Mouse (Mus musculus) ES-E14 (cell line): Measurements from ENCODE around the gene Olfr742. TPM values are rescaled to one million over a fixed set of nuclear protein-coding genes. Genes with fewer than 3 reads are reported as not detected.

ENCODE experiments used
- DNase-seq: peaks from one replicate; pipeline ENCODE4 v3.0.0-alpha.2; 2013; ENCODE audit warnings: low read depth, low spot score
- H3K27ac ChIP-seq: 2 replicates; pipeline ENCODE4 v1.5.1; 2012; ENCODE audit warnings: low read depth, mild to moderate bottlenecking, low read length, moderate library complexity, mixed read lengths; ENCODE audit not compliant: poor library complexity, insufficient read depth, severe bottlenecking
- H3K36me3 ChIP-seq: 2 replicates; pipeline ENCODE4 v1.6.1; 2012; ENCODE audit warnings: mild to moderate bottlenecking, low read length, moderate library complexity, mixed read lengths; ENCODE audit not compliant: control insufficient read depth, poor library complexity, insufficient read depth, severe bottlenecking
- H3K4me1 ChIP-seq, 2 experiments: fragments of 150-350 bp in 1 of 2; sonication (generic) in 1 of 2; 2 replicates each; pipeline ENCODE4 v1.6.1; 2012; ENCODE audit warnings: low read length in 2 of 2, mild to moderate bottlenecking in 1 of 2, mixed read lengths in 1 of 2; ENCODE audit not compliant: control insufficient read depth in 2 of 2, insufficient read depth in 2 of 2, poor library complexity in 1 of 2
- H3K4me3 ChIP-seq, 2 experiments: fragments of 150-350 bp in 1 of 2; sonication (generic) in 1 of 2; 2 replicates each; pipeline ENCODE4 v1.5.1; 2012; ENCODE audit warnings: low read length in 2 of 2, low read depth in 1 of 2, mild to moderate bottlenecking in 1 of 2, mixed read lengths in 1 of 2; ENCODE audit not compliant: insufficient read depth in 1 of 2, poor library complexity in 1 of 2, severe bottlenecking in 1 of 2
- H3K9ac ChIP-seq: 2 replicates; pipeline ENCODE4 v1.6.1; 2012; ENCODE audit warnings: low read depth, mild to moderate bottlenecking, low read length, mixed read lengths; ENCODE audit not compliant: poor library complexity, insufficient read depth, severe bottlenecking
- H3K9me3 ChIP-seq: fragments of 150-350 bp; sonication (generic); 2 replicates; pipeline ENCODE4 v1.6.1; 2012; ENCODE audit warnings: low read depth, mild to moderate bottlenecking, low read length; ENCODE audit not compliant: control insufficient read depth, insufficient read depth
- CHD2 ChIP-seq: IDR thresholded peaks from 2 replicates; pipeline ENCODE4 v1.6.1; 2014; ENCODE audit warnings: mild to moderate bottlenecking, low read depth, low read length, inconsistent platforms
- HCFC1 ChIP-seq: IDR thresholded peaks from 2 replicates; pipeline ENCODE4 v1.6.1; 2012; ENCODE audit warnings: low read length, inconsistent platforms, borderline replicate concordance; ENCODE audit not compliant: insufficient read depth
- MAFK ChIP-seq: IDR thresholded peaks from 2 replicates; pipeline ENCODE4 v1.6.1; 2014; ENCODE audit warnings: mild to moderate bottlenecking, low read depth, low read length, inconsistent platforms; ENCODE audit not compliant: insufficient read depth
- ZC3H11A ChIP-seq: IDR thresholded peaks from 2 replicates; pipeline ENCODE4 v1.6.1; 2012; ENCODE audit warnings: low read depth, mild to moderate bottlenecking, inconsistent platforms, low read length, borderline replicate concordance
- ZNF384 ChIP-seq: IDR thresholded peaks from 2 replicates; pipeline ENCODE4 v1.6.1; 2012; ENCODE audit warnings: low read depth, low read length, inconsistent platforms
- in situ Hi-C, 2 experiments: fragments of 600-800 bp; cut with MboI; formaldehyde crosslinking; loops; one replicate each; pipeline ENCODE4 v1.15.1; 2025; ENCODE audit warnings: low sequenced_read_pairs in 2 of 2, inconsistent platforms in 1 of 2; ENCODE audit not compliant: unreplicated experiment in 2 of 2
- total RNA-seq: library from RNA; depleted of rRNA; stranded (reverse); fragments of 300-350 nt; gene quantifications from 2 replicates; pipeline ENCODE4 v1.2.3, GENCODE M21; 2012; rRNA removed

Gene Olfr742
- total RNA-seq: not detected in 2 replicates

DNA sequence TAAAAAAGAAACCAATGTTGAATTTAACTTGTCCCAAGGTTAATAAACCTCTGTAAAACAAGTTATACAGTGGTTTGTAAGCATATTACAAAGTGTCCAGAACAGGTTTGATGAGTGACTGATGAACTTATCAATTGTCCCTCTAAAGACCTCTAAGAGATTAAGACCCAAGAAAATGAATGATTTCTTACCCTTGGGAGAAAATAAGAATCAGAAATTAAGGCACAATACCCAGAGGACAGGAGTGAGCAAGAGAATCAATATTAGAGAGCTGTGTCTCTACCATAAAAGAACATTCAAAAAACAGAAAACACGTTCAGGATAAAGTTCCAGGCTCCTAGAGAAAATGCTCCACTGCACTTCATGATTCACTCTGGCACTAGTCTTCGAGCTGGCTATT lies at the start of gene Olfr742:
TSS of gene Olfr742 (plus strand) at position 301 of the 400 bp plus-strand sequence.
- in situ Hi-C loops: no loop called here
- no peaks in the 10 kb centered on the region for H3K36me3 ChIP-seq
- TF ChIP-seq CHD2 (no peak), HCFC1 (no peak), MAFK (no peak), ZC3H11A (no peak), ZNF384 (no peak)
- H3K9ac ChIP-seq: no peak within 1 kb of the TSS
- no peaks in the 10 kb centered on the region for H3K9me3 ChIP-seq
- H3K4me3 ChIP-seq: no peak within 1 kb of the TSS
- DNase-seq: no peak
- no peak within 1 kb of the TSS for H3K27ac ChIP-seq
- no peaks in the 10 kb centered on the region for H3K4me1 ChIP-seq

DNA sequence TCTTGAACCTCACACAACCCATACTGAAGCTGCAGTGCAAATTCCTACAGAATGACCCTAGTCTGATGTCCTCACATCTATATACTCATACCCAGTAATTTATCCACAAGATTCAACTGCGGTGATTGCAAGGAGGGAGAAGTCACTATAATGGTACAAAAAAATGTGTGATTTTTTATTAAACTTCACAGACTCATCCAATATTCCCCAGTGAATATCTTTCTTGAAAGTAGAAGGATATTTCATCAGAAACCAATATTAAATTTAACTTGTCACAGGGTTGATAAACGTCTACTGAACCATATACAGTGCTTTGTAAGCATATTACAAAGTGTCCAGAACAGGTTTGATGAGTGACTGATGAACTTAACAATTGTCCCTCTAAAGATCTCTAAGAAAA lies 31.0 kb upstream of the Olfr742 start, which contains the start of gene Olfr741:
TSS of gene Olfr741 (plus strand) at position 301 of the 400 bp plus-strand sequence.
- in situ Hi-C loops: no loop called here

DNA sequence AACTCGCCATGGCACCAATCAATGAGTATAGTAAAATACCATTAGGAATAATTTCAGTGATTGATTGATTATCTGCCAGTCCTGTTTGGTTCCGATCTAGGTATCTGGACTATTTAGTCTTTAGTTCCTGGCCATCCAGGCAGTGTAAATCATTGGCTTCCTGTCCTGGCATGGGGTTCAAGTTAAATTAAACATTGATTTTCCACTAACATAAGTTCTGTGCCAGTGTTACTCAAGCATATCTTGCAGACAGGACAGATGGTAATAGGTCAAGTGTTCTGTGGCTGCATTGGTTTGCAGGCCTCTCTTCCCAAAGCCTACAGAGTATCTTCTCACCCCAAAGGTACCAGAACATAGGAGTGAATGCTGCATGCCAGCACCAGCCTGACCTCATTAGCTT lies 25.0 kb upstream of the Olfr742 start:
- H3K9ac ChIP-seq: no peak overlapping the region
- H3K27ac ChIP-seq: no peak overlapping the region
- H3K9me3 ChIP-seq: no peaks in the 10 kb centered on the region
- H3K36me3 ChIP-seq: no peaks in the 10 kb centered on the region
- no peak for DNase-seq
- in situ Hi-C loops: no loop called here
- no peaks in the 10 kb centered on the region for H3K4me1 ChIP-seq
- H3K4me3 ChIP-seq: no peak overlapping the region
- TF ChIP-seq MAFK: no peak
- no peak for TF ChIP-seq HCFC1
- TF ChIP-seq CHD2: no peak
- no peak for TF ChIP-seq ZC3H11A
- TF ChIP-seq ZNF384: no peak

More for the DNA sequence above, 31.0 kb upstream of the Olfr742 start, which contains the start of gene Olfr741:
- TF ChIP-seq MAFK (no peak), ZNF384 (no peak), ZC3H11A (no peak), CHD2 (no peak), HCFC1 (no peak)
- DNase-seq: no peak
- Histone ChIP-seq H3K4me1 (no peaks in the 10 kb centered on the region), H3K36me3 (no peaks in the 10 kb centered on the region), H3K9ac (no peak within 1 kb of the TSS), H3K9me3 (no peaks in the 10 kb centered on the region), H3K4me3 (no peak within 1 kb of the TSS), H3K27ac (no peak within 1 kb of the TSS)

DNA sequence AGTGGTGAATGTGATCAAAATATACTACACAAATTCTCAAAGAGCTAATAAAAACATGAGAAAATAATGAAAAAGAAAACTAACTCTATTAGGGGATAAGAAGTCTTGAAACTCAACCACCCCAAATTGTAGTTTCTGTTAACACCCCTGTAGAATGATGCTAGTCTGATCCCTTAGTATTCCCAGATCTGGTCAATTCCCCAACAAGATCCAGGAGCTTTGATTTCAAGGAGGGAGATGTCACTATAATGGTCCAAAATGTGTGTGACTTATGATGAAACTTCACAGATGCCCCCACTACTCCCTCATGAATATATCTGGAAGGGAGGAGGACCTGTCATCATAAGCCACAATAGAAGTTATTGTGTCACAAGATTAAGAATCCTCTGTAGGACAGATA lies 18.1 kb downstream of the Olfr742 start, which contains the start of gene Olfr743:
TSS of gene Olfr743 (plus strand) at position 301 of the 400 bp plus-strand sequence.
- no peaks in the 10 kb centered on the region for H3K9me3 ChIP-seq
- H3K9ac ChIP-seq: no peak within 1 kb of the TSS
- H3K36me3 ChIP-seq: no peaks in the 10 kb centered on the region
- no peak for DNase-seq
- no peak within 1 kb of the TSS for H3K4me3 ChIP-seq
- H3K27ac ChIP-seq: no peak within 1 kb of the TSS
- in situ Hi-C loops: no loop called here
- no peaks in the 10 kb centered on the region for H3K4me1 ChIP-seq
- no peak for TF ChIP-seq ZC3H11A
- TF ChIP-seq CHD2: no peak
- TF ChIP-seq HCFC1: no peak
- TF ChIP-seq ZNF384: no peak
- TF ChIP-seq MAFK: no peak

DNA sequence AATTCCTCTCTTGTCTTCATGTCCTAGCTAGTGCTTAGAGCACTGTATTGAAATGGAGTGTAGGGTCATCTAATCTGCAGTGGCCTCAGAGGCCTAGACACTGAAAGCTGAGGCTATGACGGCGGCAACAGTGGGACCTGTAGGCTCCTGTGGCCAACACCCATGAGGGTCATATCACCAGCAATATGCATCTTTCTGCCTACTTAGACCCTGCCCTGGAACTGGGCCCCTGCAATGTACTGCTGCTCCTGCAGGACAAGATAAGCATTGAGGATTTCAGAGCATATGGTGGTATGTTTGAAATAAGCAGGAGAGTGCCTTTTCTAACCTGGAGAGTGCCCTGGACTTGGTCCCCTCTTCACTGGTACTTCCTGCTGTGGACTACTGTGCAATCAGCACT lies 49.3 kb downstream of the Olfr742 start:
- Histone ChIP-seq H3K4me3 (no peak overlapping the region), H3K9ac (no peak overlapping the region), H3K36me3 (no peaks in the 10 kb centered on the region), H3K27ac (no peak overlapping the region), H3K9me3 (no peaks in the 10 kb centered on the region), H3K4me1 (no peaks in the 10 kb centered on the region)
- no peak for DNase-seq
- no peak for TF ChIP-seq ZNF384
- no peak for TF ChIP-seq ZC3H11A
- no peak for TF ChIP-seq CHD2
- no peak for TF ChIP-seq MAFK
- TF ChIP-seq HCFC1: no peak
- in situ Hi-C loops: no loop called here

Other genes with a start within 250 kb of the Olfr742 start
- gene Olfr732, start 219.4 kb upstream of the Olfr742 start, total RNA-seq: not detected in 2 replicates
- gene Olfr733, start 202.1 kb upstream of the Olfr742 start, total RNA-seq: not detected in 2 replicates
- not detected in 2 replicates for gene Olfr734, start 176.8 kb upstream of the Olfr742 start, total RNA-seq
- not detected in 2 replicates for gene Olfr735, start 154.7 kb upstream of the Olfr742 start, total RNA-seq
- gene Tlr11, start 145.7 kb upstream of the Olfr742 start, total RNA-seq: not detected in 2 replicates
- not detected in 2 replicates for gene Olfr736, start 122.4 kb upstream of the Olfr742 start, total RNA-seq
- gene Olfr738, start 96.0 kb upstream of the Olfr742 start, total RNA-seq: not detected in 2 replicates
- not detected in 2 replicates for gene Olfr739, start 85.0 kb upstream of the Olfr742 start, total RNA-seq
- gene Olfr740, start 58.1 kb upstream of the Olfr742 start, total RNA-seq: not detected in 2 replicates
- not detected in 2 replicates for gene Olfr741, start 30.9 kb upstream of the Olfr742 start, total RNA-seq
- gene Olfr743, start 18.2 kb downstream of the Olfr742 start, total RNA-seq: not detected in 2 replicates
- gene Olfr744, start 111.3 kb downstream of the Olfr742 start, total RNA-seq: not detected in 2 replicates
- gene Olfr745, start 135.8 kb downstream of the Olfr742 start, total RNA-seq: not detected in 2 replicates
- not detected in 2 replicates for gene Olfr746, start 143.5 kb downstream of the Olfr742 start, total RNA-seq
- not detected in 2 replicates for gene Olfr747, start 189.6 kb downstream of the Olfr742 start, total RNA-seq
- gene Olfr748, start 203.8 kb downstream of the Olfr742 start, total RNA-seq: not detected in 2 replicates
- not detected in 2 replicates for gene Olfr749, start 241.5 kb downstream of the Olfr742 start, total RNA-seq